Mouse (Mus musculus): ENCODE data around the gene Gbx2. TPM values are rescaled to one million over a fixed set of nuclear protein-coding genes. Genes with fewer than 3 reads are reported as not detected.

Gene Gbx2
- polyA plus RNA-seq, 1 experiment from 2014 or later: not detected

DNA sequence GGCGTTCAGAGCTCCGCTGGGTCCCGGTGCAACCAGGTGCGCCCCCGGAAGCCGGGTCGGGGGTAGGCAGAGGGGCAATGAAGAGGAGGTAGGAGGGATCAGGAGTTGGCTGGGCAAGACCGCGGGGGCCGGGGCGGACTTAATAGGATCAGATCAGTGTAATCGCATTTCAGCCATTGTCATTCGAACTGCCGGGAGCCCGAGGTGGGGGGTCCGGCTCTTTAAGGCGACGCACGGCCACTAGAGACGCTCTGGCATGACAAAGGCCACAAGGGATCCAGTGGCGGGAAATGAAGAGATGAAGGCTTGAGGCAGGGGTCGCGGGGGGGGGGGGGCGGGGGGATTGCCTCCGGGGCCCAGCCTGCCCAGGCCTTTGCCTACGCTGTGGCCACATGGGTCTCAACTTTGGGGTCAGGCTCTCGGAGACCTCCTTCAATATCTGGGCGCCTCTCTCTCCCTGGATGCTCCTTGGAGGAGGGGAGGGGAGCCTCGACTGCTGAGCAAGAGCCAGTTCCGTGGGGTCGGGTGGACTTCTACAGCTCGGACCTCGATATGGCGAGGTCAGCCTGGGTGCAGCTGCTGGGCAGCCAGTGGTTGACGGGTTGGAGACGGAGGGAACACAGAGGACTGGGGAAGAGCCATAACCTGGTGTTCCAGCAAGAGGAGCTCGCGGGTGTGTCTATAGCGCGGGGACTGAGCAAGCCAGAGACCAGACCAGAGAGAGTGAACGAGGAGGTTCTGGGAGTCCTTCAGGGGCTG lies 7.9 kb downstream of the Gbx2 start:
- Histone ChIP-seq H3K4me2 (ENCODE audit: low read depth, low read length) (peak overlapping the region; percentile 35), H3K4me1 (replicated peaks; ENCODE audit: control insufficient read depth, insufficient read depth, low read length) (peaks cover 11% of the 10 kb centered on the region), H3K9ac (ENCODE audit: low read length) (no peak overlapping the region), H3K4me3 (ENCODE audit: low read length) (peak overlapping the region; percentile 19; the same call in 1 of the 2 replicates), H3K27me3 (ENCODE audit: control insufficient read depth, insufficient read depth, low read depth, low read length) (peaks cover 91% of the 10 kb centered on the region), H3K9me3 (ENCODE audit: control insufficient read depth, low read length) (no peaks in the 10 kb centered on the region), H3K36me3 (ENCODE audit: control insufficient read depth, insufficient read depth, low read length) (no peaks in the 10 kb centered on the region), H3K27ac (ENCODE audit: low read length) (no peak overlapping the region)
- ATAC-seq (ENCODE audit: low read depth): no peak
- WGBS: 2% methylated on average over 39 of the region's 41 CpGs

DNA sequence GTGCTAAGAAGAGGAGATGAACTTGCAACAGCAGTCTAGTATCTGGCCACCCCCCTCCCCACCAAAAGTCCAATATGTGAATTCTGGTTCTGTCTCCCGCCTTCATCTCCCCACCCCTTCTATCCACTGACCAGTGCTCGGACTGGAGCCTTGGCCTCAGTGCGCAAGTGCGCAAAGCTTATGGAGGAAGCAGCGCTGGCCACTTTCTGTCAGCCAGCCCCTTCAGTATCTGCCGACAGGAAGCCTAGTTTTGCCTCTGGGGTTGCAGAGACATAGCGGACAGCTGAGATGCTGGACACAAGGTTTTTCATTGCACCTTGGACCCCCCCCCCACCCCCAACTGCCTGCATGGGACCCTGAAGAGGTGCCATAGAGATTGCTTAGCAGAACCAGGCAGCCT lies 8.7 kb downstream of the Gbx2 start:
- no peak for ATAC-seq (ENCODE audit: low read depth)
- H3K9me3 ChIP-seq (ENCODE audit: control insufficient read depth, low read length): no peaks in the 10 kb centered on the region
- H3K9ac ChIP-seq (ENCODE audit: low read length): no peak overlapping the region

DNA sequence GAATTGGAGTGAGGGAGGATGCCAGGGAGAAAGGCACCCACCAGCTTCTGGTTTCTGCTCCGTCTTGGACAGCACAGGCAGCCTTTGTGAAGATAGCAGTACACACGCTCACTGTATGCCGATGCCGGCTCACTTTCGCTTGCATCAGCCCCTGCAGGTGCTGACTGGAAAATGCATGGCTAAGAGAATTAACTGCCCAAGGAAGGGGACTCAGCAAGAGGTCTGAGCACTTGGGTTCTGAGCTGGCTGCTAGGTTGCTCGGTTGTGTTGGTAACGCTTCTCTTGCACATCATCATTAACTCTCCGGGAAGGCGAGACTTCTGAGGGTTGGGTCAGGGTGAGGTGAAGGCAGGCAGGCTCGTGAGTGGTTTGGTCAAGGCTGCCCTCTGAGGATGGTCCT lies 9.2 kb downstream of the Gbx2 start:
- peaks cover 5% of the 10 kb centered on the region for H3K4me1 ChIP-seq (replicated peaks; ENCODE audit: control insufficient read depth, insufficient read depth, low read length)
- no peaks in the 10 kb centered on the region for H3K36me3 ChIP-seq (ENCODE audit: control insufficient read depth, insufficient read depth, low read length)
- WGBS: 1% methylated on average over 10 of the region's 10 CpGs
- H3K9ac ChIP-seq (ENCODE audit: low read length): no peak overlapping the region
- H3K27me3 ChIP-seq (ENCODE audit: control insufficient read depth, insufficient read depth, low read depth, low read length): peaks cover 91% of the 10 kb centered on the region
- H3K9me3 ChIP-seq (ENCODE audit: control insufficient read depth, low read length): no peaks in the 10 kb centered on the region
- no peak for ATAC-seq (ENCODE audit: low read depth)
- H3K27ac ChIP-seq (ENCODE audit: low read length): no peak overlapping the region
- no peak overlapping the region for H3K4me3 ChIP-seq (ENCODE audit: low read length)
- H3K4me2 ChIP-seq (ENCODE audit: low read depth, low read length): no peak overlapping the region

More for the DNA sequence above, 8.7 kb downstream of the Gbx2 start:
- Histone ChIP-seq H3K4me1 (replicated peaks; ENCODE audit: control insufficient read depth, insufficient read depth, low read length) (peaks cover 9% of the 10 kb centered on the region), H3K4me3 (ENCODE audit: low read length) (no peak overlapping the region), H3K4me2 (ENCODE audit: low read depth, low read length) (no peak overlapping the region), H3K27ac (ENCODE audit: low read length) (no peak overlapping the region), H3K36me3 (ENCODE audit: control insufficient read depth, insufficient read depth, low read length) (no peaks in the 10 kb centered on the region), H3K27me3 (ENCODE audit: control insufficient read depth, insufficient read depth, low read depth, low read length) (peaks cover 91% of the 10 kb centered on the region)
- WGBS: 2% methylated on average over 7 of the region's 7 CpGs

DNA sequence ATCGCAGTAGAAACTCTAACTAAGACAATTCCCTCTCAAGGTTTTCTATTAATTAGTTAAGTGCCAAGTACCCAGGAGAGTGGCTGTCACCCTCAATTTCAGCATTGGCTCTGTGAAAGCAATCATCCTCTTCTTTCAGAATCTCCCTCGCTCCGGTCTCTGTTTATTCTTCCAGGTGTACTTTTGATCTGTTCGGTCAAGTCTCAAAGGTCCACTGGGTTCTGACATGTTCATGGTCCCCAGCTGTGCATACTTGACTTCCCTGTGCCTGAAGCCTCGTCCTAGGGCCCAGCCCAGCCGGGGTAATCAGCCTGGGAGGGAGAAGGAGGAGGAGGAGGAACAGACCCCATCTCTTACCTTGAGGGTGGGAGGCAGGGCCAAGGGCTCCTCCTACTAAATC lies 11.8 kb downstream of the Gbx2 start:
- no peak overlapping the region for H3K4me3 ChIP-seq (ENCODE audit: low read length)
- H3K27me3 ChIP-seq (ENCODE audit: control insufficient read depth, insufficient read depth, low read depth, low read length): peaks cover 65% of the 10 kb centered on the region
- no peak overlapping the region for H3K4me2 ChIP-seq (ENCODE audit: low read depth, low read length)
- WGBS: 69% methylated on average over 6 of the region's 6 CpGs
- no peak for ATAC-seq (ENCODE audit: low read depth)
- H3K9ac ChIP-seq (ENCODE audit: low read length): no peak overlapping the region
- no peak overlapping the region for H3K27ac ChIP-seq (ENCODE audit: low read length)
- no peaks in the 10 kb centered on the region for H3K9me3 ChIP-seq (ENCODE audit: control insufficient read depth, low read length)
- H3K36me3 ChIP-seq (ENCODE audit: control insufficient read depth, insufficient read depth, low read length): no peaks in the 10 kb centered on the region
- peaks cover 5% of the 10 kb centered on the region for H3K4me1 ChIP-seq (replicated peaks; ENCODE audit: control insufficient read depth, insufficient read depth, low read length)

DNA sequence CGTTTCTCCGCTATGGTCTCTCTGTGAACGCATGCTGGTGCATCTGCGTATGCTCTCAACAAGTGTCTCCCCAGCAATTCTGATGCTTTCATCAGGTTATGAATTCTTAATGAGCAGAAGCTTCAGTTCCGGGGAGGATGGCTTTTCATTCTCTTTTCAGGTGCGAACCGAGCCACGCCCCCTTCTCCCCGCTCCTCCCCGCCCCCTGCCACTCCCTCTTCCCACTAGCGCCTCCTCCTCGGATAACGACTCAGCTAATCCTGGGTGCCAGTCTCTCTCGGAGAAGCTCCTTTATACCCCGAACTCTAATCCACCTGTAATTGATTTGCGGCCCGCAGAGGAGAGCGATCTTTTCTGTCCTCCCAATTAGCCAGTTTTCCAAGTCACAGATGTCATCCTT lies 12.9 kb downstream of the Gbx2 start:
- Histone ChIP-seq H3K27me3 (ENCODE audit: control insufficient read depth, insufficient read depth, low read depth, low read length) (peaks cover 54% of the 10 kb centered on the region), H3K36me3 (ENCODE audit: control insufficient read depth, insufficient read depth, low read length) (no peaks in the 10 kb centered on the region), H3K9ac (ENCODE audit: low read length) (no peak overlapping the region), H3K9me3 (ENCODE audit: control insufficient read depth, low read length) (no peaks in the 10 kb centered on the region), H3K27ac (ENCODE audit: low read length) (no peak overlapping the region), H3K4me2 (ENCODE audit: low read depth, low read length) (no peak overlapping the region), H3K4me3 (ENCODE audit: low read length) (no peak overlapping the region), H3K4me1 (replicated peaks; ENCODE audit: control insufficient read depth, insufficient read depth, low read length) (peaks cover 5% of the 10 kb centered on the region)
- ATAC-seq (ENCODE audit: low read depth): no peak
- 19% methylated on average over 18 of the region's 18 CpGs for WGBS

DNA sequence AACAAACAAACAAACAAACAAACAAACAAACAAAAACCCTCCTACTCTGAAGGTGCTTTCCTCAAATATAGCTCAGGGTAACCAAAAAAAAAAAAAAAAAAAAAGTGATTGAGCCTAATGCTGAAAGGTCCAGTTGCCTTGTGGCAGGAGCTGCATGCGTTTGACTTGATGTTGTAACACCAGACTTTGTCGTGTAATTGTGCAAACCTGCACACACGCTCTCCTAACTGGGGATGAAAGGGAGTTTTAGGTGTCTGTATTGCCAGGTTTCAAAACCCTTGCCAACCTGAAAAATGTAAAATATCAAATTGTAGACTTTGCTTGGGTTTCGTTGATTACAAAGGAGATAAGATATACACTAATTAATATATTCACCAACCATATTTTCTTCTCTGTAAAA lies 17.4 kb downstream of the Gbx2 start:
- Histone ChIP-seq H3K9me3 (ENCODE audit: control insufficient read depth, low read length) (no peaks in the 10 kb centered on the region), H3K4me3 (ENCODE audit: low read length) (no peak overlapping the region), H3K27ac (ENCODE audit: low read length) (no peak overlapping the region), H3K36me3 (ENCODE audit: control insufficient read depth, insufficient read depth, low read length) (no peaks in the 10 kb centered on the region), H3K9ac (ENCODE audit: low read length) (no peak overlapping the region), H3K4me2 (ENCODE audit: low read depth, low read length) (no peak overlapping the region), H3K4me1 (replicated peaks; ENCODE audit: control insufficient read depth, insufficient read depth, low read length) (no peaks in the 10 kb centered on the region), H3K27me3 (ENCODE audit: control insufficient read depth, insufficient read depth, low read depth, low read length) (peaks cover 17% of the 10 kb centered on the region)
- no peak for ATAC-seq (ENCODE audit: low read depth)
- WGBS: 75% methylated on average over 4 of the region's 4 CpGs

DNA sequence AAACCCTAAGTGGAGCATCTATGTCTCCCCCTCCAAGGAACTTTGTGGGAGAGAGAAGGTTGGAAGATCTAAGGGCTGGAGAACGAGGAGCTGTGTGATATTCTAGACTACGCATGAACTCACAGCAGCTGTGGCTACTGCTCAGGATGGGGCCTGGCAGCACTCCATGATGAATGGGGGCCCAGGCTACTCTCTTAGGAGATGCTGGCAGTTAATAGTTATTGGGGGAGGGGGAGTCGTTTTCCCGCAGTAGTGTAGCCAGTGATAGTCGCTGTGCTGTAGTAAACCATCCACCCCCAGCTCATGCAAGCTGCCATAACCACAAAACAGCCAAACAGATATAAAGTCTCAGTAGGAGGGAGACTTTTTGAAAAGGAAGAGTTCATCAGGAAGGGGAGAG lies 18.6 kb downstream of the Gbx2 start:
- 27% methylated on average over 5 of the region's 5 CpGs for WGBS
- no peaks in the 10 kb centered on the region for H3K4me1 ChIP-seq (replicated peaks; ENCODE audit: control insufficient read depth, insufficient read depth, low read length)

DNA sequence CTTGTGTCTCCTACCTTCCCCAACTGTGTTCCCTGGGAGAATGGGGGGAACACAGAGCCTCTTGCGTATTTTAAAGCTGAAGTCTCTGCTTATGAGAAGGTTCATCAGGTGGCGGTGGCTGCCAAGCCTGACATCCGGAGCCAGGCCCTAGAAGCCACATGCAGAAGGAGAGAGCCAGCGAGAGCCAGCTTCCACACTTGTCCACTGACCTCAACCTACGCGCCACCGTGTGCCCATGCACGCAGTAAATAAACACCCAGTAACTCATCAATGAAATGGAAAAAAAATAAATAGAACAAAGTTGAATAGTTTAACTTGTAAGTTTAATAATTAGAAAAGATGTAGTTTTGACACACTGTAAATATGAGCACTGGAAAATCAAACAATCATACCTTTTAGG lies 21.2 kb downstream of the Gbx2 start:
- WGBS: 81% methylated on average over 8 of the region's 8 CpGs
- H3K4me2 ChIP-seq (ENCODE audit: low read depth, low read length): no peak overlapping the region
- H3K9ac ChIP-seq (ENCODE audit: low read length): no peak overlapping the region
- H3K4me1 ChIP-seq (replicated peaks; ENCODE audit: control insufficient read depth, insufficient read depth, low read length): no peaks in the 10 kb centered on the region
- H3K27me3 ChIP-seq (ENCODE audit: control insufficient read depth, insufficient read depth, low read depth, low read length): no peaks in the 10 kb centered on the region
- no peak overlapping the region for H3K4me3 ChIP-seq (ENCODE audit: low read length)
- no peak overlapping the region for H3K27ac ChIP-seq (ENCODE audit: low read length)
- H3K9me3 ChIP-seq (ENCODE audit: control insufficient read depth, low read length): no peaks in the 10 kb centered on the region
- no peak for ATAC-seq (ENCODE audit: low read depth)
- no peaks in the 10 kb centered on the region for H3K36me3 ChIP-seq (ENCODE audit: control insufficient read depth, insufficient read depth, low read length)

More for the DNA sequence above, 18.6 kb downstream of the Gbx2 start:
- no peak overlapping the region for H3K4me2 ChIP-seq (ENCODE audit: low read depth, low read length)
- H3K36me3 ChIP-seq (ENCODE audit: control insufficient read depth, insufficient read depth, low read length): no peaks in the 10 kb centered on the region
- H3K9ac ChIP-seq (ENCODE audit: low read length): no peak overlapping the region
- H3K9me3 ChIP-seq (ENCODE audit: control insufficient read depth, low read length): no peaks in the 10 kb centered on the region
- no peak overlapping the region for H3K4me3 ChIP-seq (ENCODE audit: low read length)
- H3K27me3 ChIP-seq (ENCODE audit: control insufficient read depth, insufficient read depth, low read depth, low read length): peaks cover 6% of the 10 kb centered on the region
- H3K27ac ChIP-seq (ENCODE audit: low read length): no peak overlapping the region
- ATAC-seq (ENCODE audit: low read depth): peak; percentile 17; the same call in 1 of the 2 replicates

DNA sequence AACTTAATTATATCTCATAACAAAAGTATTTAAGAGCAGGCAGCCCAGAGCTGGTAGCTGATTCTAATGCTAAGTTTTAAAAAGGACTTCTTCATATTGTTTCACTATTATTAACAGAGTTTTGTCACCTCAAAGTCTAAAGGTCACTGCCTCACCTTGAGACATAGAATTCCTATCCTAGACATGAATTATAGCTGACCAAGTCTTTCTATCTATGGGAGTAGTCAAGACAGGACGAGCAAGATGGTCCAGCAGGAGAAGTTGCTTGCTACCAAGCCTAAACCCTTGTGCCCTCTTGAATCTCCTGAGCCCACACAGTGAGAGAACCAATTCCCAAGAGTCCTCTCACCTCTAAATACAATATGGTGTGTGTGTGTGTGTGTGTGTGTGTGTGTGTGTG lies 28.3 kb downstream of the Gbx2 start:
- H3K9ac ChIP-seq (ENCODE audit: low read length): no peak overlapping the region
- no peaks in the 10 kb centered on the region for H3K9me3 ChIP-seq (ENCODE audit: control insufficient read depth, low read length)
- no peak overlapping the region for H3K4me2 ChIP-seq (ENCODE audit: low read depth, low read length)
- no peak for ATAC-seq (ENCODE audit: low read depth)
- no peak overlapping the region for H3K27ac ChIP-seq (ENCODE audit: low read length)
- WGBS: 85% methylated on average over 1 of the region's 1 CpGs
- no peaks in the 10 kb centered on the region for H3K4me1 ChIP-seq (replicated peaks; ENCODE audit: control insufficient read depth, insufficient read depth, low read length)
- H3K36me3 ChIP-seq (ENCODE audit: control insufficient read depth, insufficient read depth, low read length): no peaks in the 10 kb centered on the region
- H3K27me3 ChIP-seq (ENCODE audit: control insufficient read depth, insufficient read depth, low read depth, low read length): no peaks in the 10 kb centered on the region
- no peak overlapping the region for H3K4me3 ChIP-seq (ENCODE audit: low read length)

All from lung, embryonic 16.5 days (tissue).